In the genomic region with DNA sequence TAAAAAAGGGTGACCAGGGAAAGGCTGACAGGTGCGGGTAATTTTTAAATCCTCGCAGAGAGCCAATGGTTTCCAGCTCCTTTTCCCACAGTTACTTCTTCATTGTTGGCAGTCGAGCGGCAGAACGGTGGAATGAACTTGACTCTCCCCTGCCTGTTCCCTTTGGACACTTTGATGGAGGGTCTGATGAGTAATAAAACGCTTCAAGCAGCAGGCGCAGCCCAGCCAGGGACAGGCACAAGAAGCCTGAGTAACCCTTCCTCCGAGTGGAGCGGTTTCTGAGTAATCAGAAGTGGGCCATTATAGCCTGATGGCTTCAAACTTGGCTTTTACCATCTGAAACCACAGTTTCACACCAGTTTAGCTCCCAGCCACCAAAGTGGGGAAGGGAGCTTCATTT, we compare ENCODE assay signal across 9 mouse cellular contexts.
DNase-seq lines count a peak whose midpoint lies in the region; ATAC-seq and TF ChIP-seq lines count a peak whose summit lies in the region.
"Had no signal": no experiment of that assay in that cellular context is flagged by ENCODE, and none has a peak within 500 bp of the region (broad histone marks: within the 10 kb centered on the region; RNA-seq: fewer than 3 reads in every experiment).

No protein-coding gene starts in this region.

- H3K79me2 ChIP-seq in CH12.LX (replicated peaks; ENCODE audit: control insufficient read depth, extremely low read depth, insufficient read depth, poor library complexity, severe bottlenecking), result peaks cover 91% of the 10 kb centered on the region

- no peak for TF ChIP-seq POLR2A in CH12.LX (IDR thresholded peaks at IDR 0.05; ENCODE audit: low read depth, low read length)

- TF ChIP-seq CTCF in CH12.LX (conservative IDR thresholded peaks at IDR 0.05 in 1 of 2, IDR thresholded peaks at IDR 0.05 in 1 of 2; ENCODE audit: low read depth in 2 of 2, low read length in 2 of 2), result no peak

- no peaks in the 10 kb centered on the region for H3K9me3 ChIP-seq in kidney, embryonic 14.5 days (ENCODE audit: control insufficient read depth, low read length)
- H3K9me3 ChIP-seq in CH12.LX (replicated peaks; ENCODE audit: low read length), result no peaks in the 10 kb centered on the region

- H3K9ac ChIP-seq in kidney, embryonic 14.5 days (ENCODE audit: low read depth, low read length), result no peak overlapping the region
- peak overlapping the region; percentile 59 for H3K9ac ChIP-seq in CH12.LX (ENCODE audit: insufficient read depth, low read depth)

- no peaks in the 10 kb centered on the region for H3K27me3 ChIP-seq in kidney, embryonic 14.5 days (ENCODE audit: control insufficient read depth, insufficient read depth, low read length)
- no peaks in the 10 kb centered on the region for H3K27me3 ChIP-seq in CH12.LX (replicated peaks)
- H3K27me3 ChIP-seq: Patski had no signal

- 15% methylated on average over 9 of the region's 9 CpGs for WGBS in kidney, embryonic 14.5 days

- peak; percentile 86 for ATAC-seq in kidney, embryonic 14.5 days (ENCODE audit: low FRiP score, low TSS enrichment)
- ATAC-seq in megakaryocyte, adult 5-6 weeks (ENCODE audit: poor library complexity, severe bottlenecking), result no peak
- ATAC-seq: Patski had no signal

- no peak for TF ChIP-seq RAD21 in CH12.LX (IDR thresholded peaks at IDR 0.05; ENCODE audit: low read depth, low read length)

- H3K36me3 ChIP-seq in kidney, embryonic 14.5 days (ENCODE audit: control insufficient read depth, insufficient read depth, low read length), result no peaks in the 10 kb centered on the region
- H3K36me3 ChIP-seq in CH12.LX (replicated peaks in 1 of 2; ENCODE audit: control insufficient read depth in 1 of 2, insufficient read depth in 1 of 2, low read length in 1 of 2), result peaks cover 43 to 59% of the 10 kb centered on the region in 2 experiments

- peaks cover 14% of the 10 kb centered on the region for H3K4me1 ChIP-seq in kidney, embryonic 14.5 days (ENCODE audit: control insufficient read depth, insufficient read depth, low read length)
- H3K4me1 ChIP-seq in CH12.LX (ENCODE audit: control insufficient read depth in 1 of 2, insufficient read depth in 2 of 2), result peaks cover 13 to 81% of the 10 kb centered on the region in 2 experiments

- no peak overlapping the region for H3K27ac ChIP-seq in kidney, embryonic 14.5 days (ENCODE audit: low read depth, low read length)
- peak overlapping the region; percentile 69 for H3K27ac ChIP-seq in CH12.LX (ENCODE audit: insufficient read depth, low read depth)

- in situ Hi-C loops in CH12.LX (cut with MboI; ENCODE audit: low pct_ligation_motif_present, low pct_unique_long_range_greater_than_20kb, low sequenced_read_pairs), result no loop called here

- DNase-seq in adrenal gland, adult 2 months, result peak; percentile 67
- DNase-seq in adrenal gland, postnatal 4 days (ENCODE audit: low spot score in 2 of 2), result no peak
- no peak for DNase-seq in kidney, adult 11 months
- no peak for DNase-seq in CH12.LX (ENCODE audit: extremely low read depth)
- DNase-seq in fibroblast of lung, adult 2 months (ENCODE audit: low read depth), result peak; percentile 60
- DNase-seq in frontal cortex, postnatal 10 days (ENCODE audit: low spot score in 2 of 2), result no peak

- no peak for TF ChIP-seq EP300 in CH12.LX (IDR thresholded peaks at IDR 0.05; ENCODE audit: low read length)

- no peak overlapping the region for H3K4me2 ChIP-seq in kidney, embryonic 14.5 days (replicated peaks; ENCODE audit: low read depth, low read length)
- peak overlapping the region; percentile 96 for H3K4me2 ChIP-seq in CH12.LX (ENCODE audit: insufficient read depth, low read depth, poor library complexity, severe bottlenecking)

- dilution Hi-C loops in CH12.LX (cut with MboI; ENCODE audit: extremely low pct_ligation_motif_present, extremely low pct_unique_long_range_greater_than_20kb, low sequenced_read_pairs), result no loop called here

- no peak overlapping the region for H3K4me3 ChIP-seq in kidney, embryonic 14.5 days (ENCODE audit: low read length)
- no peak overlapping the region for H3K4me3 ChIP-seq in CH12.LX (replicated peaks in 1 of 3; ENCODE audit: low read depth in 2 of 3, low read length in 2 of 3, poor library complexity in 1 of 3)

TF ChIP-seq in CH12.LX, 34 proteins besides CTCF, POLR2A, EP300 and RAD21:
- TF ChIP-seq MEF2A (IDR thresholded peaks at IDR 0.05; ENCODE audit: borderline replicate concordance, low read depth, low read length), result no peak
- peak; percentile 22; the same call in 1 of the 2 replicates for TF ChIP-seq IRF4 (IDR thresholded peaks at IDR 0.05; ENCODE audit: low read depth, low read length)
- TF ChIP-seq BHLHE40 (IDR thresholded peaks at IDR 0.05; ENCODE audit: low read depth, low read length), result peak; percentile 33
TF ChIP-seq in CH12.LX: peak in this region for 2.

Comparison
In these comparisons a context has a peak if more than half of its experiments do, and no peak if none do; other contexts are left out.
1. DNase-seq: peak in adrenal gland, adult 2 months (single experiment) and fibroblast of lung, adult 2 months (single experiment); none in adrenal gland, postnatal 4 days (0 of 2), kidney, adult 11 months (single experiment), CH12.LX (single experiment) and frontal cortex, postnatal 10 days (0 of 2).